Mouse (Mus musculus) layer of hippocampus, postnatal 25 days (tissue): Measurements from ENCODE around the gene Tcp11l2. TPM values are rescaled to one million over a fixed set of nuclear protein-coding genes. Genes with fewer than 3 reads are reported as not detected.

Experiments used
- DNase-seq, 2 experiments: peaks; one replicate each; pipeline ENCODE4 v3.0.0; 2022; ENCODE audit warnings: mixed read lengths in 2 of 2, low spot score in 1 of 2; ENCODE audit errors: extremely low spot score in 1 of 2
- total RNA-seq, 2 experiments: library from RNA; stranded (reverse); gene quantifications; 2 replicates each; pipeline ENCODE4 v1.2.3; 2021

Tcp11l2 gene
- total RNA-seq, 2 experiments from 2014 or later = 27.0 to 28.1 TPM

DNA sequence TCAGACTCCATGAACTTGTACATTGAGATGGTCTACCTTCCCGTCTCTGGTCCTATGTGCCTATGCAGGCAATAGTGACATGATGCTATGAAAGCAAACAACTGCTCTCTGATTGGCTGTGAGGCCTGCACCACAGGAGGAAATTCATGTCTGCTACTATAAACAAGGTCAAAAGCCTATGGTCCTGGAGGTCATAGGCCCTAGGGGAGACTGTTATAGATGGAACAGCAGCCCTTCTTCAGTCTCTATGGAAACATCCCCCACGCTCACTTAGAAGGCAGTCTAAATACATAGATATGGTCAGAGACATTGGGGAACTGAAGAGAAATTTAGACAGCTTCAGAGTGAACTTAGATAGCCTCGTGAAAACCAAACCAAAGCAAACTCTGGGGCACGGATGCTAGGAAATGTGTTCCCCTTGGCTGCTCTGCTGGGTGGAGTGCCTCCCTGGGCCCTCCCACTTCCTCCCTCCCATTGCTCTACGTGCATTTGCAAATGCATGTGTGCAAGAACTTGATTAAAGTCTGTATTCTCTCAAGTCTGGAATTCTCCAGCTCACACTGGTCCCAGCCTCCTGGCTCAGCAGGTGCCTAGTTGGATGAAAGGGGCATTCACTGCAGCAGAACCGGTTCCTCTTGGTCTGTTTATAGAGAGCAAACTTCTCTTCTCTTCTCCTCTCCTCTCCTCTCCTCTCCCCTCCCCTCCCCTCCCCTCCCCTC lies 22.0 kb upstream of the Tcp11l2 start:
- DNase-seq = no peak

DNA sequence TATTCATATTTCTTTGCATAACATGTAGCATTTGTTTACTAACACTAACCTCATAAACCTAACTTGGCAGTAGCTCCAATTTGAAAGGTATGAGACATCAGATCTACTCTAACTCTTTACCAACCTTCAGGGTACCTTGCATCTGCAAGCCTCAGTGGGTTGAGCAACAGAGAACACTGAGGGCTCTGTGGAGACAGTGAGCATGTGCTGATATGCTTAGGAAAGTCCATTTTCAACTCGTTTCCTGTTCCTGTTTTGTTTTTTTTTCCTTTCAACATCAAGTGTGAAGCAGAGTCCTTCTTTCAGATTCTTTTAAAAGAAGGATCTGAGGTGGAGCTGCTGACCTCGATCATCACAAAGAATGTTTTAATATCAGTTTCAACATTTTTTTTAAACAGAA lies 20.3 kb upstream of the Tcp11l2 start:
- no peak for DNase-seq

DNA sequence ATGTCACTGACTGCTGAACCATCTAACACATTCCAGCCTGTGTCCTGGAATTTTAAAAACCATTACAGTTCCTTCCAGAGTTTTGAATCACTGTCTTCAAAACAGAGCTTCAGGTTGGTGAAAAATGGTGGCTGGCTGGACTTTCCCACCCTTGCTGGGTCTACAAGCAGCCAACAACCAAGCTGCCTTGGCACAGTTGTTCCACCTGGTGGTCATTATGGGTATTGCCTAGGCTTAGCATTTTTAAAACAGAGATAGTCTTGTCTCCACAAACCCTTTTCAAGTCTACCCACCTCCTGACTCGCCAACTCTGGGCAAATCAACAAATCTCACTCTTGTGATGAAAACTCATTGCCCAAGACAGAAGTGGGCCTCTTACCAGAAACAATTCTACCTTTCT lies 17.9 kb upstream of the Tcp11l2 start:
- DNase-seq = no peak

DNA sequence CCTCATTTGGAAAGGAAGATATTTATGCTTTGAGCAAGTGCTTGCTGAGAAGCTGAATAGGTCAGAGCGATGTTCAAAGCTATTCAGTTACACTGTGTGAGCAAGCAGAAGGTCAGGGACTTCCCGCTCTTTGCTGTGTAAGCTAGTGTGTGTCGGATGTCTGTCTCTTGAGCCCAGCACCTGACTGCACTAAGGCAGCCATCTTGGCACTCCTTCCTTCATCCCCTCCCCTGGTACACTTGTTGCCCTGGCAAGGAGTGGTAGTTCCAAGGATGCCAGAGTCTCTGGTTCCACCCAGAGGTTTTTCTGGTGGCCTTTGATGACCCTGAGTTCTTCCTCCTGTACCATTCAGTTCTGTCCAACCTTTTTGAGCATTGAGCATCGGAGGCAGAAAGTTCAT lies 16.4 kb upstream of the Tcp11l2 start:
- DNase-seq = no peak

DNA sequence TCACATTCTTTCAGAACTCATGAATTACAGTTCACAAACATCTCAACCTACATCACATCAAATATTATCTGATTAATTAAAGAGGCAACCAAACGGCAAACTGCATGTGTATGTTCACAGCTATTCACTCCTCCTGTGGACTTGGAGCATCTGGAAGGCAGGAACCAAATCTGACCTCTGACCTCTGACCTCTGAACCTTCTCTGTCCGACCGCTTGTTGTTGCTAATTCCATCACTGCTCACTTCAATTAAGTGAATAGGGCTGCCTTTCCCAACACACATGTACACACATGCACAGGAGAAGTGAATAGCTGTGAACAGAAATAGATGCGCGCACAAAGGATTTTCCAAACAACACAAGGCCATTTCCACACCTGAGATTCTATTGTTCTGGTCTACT lies 14.3 kb upstream of the Tcp11l2 start:
- DNase-seq = no peak

DNA sequence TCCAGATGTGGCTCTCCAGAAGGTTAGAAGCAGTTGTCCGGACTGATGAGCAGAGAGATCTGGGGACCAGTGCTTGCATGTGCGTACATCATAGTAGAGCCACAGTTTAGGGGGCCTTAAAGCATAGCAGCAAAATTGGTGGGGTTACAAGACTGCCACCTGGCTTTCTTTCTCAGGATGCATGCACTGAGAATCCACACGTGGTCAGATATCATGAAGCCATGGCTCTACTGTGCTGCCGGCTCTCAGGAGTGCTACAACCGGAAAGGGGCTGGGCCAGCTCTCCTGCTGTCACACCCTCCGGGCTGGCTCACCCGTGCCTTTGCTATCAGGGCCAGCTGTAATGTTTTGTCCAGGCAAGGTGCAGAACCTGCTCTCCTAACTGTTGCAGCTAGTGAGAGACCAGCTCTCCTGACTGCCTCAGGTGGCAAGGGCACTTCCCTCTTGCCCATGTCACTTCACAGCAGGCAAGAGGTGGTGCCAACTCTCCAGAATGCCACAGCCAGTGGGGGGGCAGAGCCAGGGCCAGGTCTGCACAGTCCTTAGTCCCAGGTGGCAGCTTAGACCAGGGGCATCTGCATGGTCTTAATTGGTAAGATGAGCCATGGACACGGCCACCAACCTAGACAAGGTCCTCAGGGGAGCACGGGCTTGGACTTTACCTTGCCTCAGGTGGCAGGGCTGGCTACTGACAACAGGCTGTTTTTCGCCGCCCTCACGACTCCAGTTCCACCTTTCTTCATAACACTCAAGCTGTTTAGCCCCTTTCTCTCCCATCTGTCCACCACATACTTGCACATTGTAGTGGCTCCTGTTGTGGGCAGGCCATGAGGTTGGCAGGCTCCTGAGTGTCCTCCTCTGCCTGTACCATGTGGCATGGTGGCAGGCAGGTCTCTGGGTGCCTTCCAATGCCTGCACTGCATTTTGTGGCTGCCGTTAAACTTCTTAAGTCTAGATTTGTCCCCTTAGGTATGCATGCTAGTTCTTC lies 13.6 kb upstream of the Tcp11l2 start:
- no peak for DNase-seq

DNA sequence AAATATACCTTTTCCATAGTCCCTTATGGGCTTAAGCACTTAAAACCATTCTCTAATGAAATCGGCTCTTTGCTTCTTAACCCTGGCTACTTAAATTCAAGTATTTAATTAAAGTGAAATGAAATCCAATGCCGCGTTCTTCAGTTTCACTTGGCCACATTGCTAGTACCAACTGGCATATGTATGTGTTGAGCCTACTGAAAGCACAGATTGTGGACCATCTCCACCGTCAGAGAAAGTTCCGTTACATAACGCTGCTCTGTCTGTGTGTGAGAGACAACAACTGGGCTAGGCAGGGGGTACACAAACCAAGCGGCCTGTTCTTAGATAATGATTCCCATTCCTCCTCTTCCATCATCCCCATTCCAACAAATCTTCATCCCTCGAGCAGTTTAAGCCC lies 12.0 kb upstream of the Tcp11l2 start:
- no peak for DNase-seq

DNA sequence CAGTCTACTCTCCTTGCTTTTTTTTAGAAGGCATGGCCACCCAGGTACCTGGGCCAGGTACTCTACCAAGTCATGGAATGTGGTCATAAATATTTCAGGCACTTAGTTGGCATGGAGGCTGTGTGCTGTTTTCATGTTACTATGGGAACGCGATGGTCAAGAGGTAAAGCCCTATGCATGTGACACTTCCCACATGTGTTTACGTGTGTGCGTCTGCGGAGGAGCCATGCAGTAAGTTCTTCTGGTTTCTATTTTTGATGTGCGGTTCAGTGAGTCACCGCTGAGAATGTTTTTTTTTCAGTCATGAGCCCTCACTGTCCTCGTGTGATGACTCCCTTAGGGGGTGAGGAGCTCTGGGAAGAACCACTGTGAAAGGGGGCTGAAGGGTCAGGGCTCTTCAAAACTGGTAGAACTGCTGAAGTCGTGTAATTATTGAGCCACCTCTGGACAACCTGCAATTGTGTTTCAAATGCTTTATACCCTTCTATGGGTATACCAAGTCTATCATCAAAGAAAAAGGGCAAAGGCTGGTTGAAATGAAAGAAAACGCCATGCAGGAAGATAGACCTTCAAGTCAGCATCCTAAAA lies 5.3 kb upstream of the Tcp11l2 start:
- DNase-seq = no peak

DNA sequence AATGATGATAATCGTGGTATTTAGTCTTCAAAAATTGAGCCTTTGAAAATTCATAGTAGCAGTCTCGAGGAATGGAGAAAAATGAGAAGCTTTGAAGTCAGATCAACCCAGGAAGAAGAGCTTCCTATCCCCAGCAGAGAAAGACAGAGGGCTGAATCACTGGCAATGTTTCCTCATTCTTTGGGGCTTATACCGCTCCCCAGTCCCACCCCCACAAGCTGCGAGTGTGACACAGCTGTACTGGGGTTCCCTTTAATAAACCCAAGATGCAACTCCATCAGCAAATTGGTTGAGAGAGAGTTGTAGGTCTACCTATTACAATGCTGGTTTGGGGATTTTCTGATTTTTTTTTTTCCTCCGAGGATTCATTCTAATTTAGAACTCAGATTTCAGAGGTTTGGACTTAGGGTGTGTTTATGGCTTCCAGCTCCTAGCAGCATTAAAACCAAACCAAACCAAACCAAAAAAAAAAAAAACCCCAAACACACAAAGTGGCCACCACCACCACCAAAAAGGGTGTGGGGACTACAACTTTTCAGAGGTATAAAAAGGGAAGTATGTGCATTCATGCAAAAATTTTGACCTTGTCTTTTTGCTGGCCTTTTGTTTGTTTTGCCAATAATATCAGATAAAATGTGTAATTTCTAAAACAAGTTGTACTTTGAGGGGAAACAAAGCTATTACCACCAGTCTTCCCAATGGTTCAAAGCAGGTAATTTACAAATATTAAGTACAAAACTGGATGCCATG lies 2.6 kb upstream of the Tcp11l2 start:
- no peak for DNase-seq

DNA sequence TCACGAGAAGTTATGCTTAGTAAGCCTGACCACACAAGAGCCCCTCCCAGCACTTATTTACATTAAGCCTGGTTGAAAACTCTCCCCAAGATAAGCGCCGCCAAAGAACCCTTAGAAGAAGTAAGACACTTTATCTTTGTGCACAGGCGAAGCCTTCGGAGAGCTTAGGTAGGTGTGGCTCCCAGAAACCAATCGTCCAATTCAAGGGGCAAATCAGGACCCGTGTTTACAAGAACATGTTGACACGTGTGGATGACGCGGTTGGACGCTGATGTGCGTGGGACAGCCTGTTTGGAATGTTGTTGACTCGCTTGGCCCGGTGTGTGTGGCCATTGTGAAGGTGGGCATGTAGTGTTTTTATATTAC lies 414 bp upstream of the Tcp11l2 start:
- DNase-seq = no peak

DNA sequence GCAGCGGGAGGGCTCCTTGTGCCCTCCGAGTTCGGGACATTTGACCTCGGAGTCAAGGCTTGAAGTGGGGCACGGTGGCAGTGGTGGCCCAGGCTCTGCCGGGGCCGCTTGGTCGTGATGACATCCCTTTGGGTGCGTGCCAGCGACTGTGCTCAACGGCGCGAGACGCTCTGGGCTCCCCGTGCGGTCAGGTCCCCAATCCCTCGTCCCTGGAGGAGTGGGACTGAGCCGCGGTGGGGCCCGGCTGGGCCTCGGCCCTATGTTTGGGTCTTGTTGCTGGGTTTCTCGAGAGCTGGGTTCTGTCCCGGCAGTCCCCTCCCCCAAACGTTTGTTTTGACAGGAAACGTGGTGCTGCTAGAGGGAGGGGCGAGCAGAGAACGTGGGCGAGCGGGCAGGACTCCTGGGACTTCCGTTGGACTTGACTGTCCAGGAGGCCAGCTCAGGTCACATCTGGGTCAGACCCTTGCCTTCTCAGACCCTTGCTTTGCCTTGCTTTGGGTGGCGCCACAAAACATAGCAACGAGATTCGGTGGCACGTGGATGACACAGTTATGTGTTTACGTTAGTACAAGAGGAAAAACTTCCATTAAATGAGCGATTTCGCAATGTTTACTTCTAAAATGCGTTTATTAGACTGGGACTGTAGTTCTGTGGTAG lies 773 bp downstream of the Tcp11l2 start:
- DNase-seq = peak; percentile 64 to 66

DNA sequence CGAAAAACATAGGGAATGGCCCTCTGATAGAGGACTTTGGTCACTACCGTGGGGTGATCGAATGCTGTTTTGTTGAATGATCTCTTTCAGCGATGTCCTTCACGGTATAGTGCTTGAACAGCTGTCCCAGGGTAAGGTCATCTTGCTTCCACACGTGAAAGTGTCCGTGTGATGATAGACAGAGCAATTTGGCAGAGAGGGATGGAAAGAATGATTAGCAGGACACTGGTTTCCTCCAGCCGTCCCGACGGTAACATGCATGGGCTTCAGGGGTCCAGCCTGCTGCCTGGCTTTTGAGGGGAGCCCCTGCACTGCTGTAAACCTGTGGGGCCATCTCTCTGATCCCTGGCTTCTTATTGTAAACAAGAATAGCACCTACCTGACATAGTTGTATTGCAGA lies 2.3 kb downstream of the Tcp11l2 start:
- DNase-seq = no peak

DNA sequence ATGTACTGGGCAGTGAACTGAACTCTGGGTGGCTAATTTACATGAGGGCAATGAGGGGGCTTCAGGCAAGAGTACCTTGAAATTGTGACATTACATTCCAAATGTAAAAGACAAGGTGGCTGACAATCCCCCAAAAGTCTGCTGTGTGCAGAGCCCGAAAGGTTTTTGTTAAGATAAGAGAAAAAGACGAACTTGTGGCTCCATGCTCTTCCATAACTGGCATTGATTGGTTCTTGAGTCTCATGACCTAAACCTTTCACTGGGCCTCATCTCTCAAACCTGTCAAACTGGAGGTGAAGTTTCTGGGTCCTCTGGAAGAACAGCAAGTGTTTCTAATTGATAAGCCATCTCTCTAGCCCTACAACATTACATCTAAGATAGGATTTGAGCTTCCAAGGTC lies 3.1 kb downstream of the Tcp11l2 start:
- no peak for DNase-seq

DNA sequence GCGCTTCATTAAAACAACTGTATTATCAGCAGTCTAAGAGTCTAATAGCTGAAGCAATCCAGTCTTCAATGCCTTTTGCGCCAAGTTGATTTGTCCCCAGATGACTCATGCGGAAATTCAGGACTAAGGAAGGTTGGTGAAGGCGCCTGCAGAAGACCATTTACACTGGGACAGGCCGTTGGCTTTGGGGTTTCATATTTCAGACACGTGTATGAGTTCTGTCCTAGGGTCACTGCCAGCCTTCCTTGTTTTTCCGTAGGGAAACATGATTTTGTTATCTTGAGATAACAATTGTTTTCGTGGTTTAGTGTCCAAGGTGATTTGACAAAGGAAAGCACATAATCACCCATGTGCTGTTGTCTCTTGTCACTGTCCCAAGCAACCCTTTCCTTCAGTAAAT lies 4.8 kb downstream of the Tcp11l2 start:
- DNase-seq = no peak

DNA sequence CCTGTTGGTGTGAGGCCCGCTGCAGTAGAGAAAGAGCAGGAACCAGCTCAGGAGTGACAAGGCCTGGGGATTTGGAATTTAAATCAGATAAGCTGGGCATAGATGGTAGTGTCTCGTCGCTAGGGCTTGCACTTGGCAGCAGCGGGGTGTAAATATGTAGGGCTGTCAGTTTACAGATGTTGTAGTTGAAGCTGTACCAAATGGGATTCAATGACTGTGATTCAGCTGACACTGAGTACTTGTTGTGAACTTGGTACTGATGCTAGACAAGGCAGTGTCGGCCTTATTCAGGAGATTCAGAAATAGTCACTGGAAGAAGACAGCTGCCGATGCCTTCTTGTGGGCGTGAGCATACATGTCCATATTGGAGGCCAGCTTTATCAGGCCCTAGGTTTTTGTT lies 5.8 kb downstream of the Tcp11l2 start:
- no peak for DNase-seq

DNA sequence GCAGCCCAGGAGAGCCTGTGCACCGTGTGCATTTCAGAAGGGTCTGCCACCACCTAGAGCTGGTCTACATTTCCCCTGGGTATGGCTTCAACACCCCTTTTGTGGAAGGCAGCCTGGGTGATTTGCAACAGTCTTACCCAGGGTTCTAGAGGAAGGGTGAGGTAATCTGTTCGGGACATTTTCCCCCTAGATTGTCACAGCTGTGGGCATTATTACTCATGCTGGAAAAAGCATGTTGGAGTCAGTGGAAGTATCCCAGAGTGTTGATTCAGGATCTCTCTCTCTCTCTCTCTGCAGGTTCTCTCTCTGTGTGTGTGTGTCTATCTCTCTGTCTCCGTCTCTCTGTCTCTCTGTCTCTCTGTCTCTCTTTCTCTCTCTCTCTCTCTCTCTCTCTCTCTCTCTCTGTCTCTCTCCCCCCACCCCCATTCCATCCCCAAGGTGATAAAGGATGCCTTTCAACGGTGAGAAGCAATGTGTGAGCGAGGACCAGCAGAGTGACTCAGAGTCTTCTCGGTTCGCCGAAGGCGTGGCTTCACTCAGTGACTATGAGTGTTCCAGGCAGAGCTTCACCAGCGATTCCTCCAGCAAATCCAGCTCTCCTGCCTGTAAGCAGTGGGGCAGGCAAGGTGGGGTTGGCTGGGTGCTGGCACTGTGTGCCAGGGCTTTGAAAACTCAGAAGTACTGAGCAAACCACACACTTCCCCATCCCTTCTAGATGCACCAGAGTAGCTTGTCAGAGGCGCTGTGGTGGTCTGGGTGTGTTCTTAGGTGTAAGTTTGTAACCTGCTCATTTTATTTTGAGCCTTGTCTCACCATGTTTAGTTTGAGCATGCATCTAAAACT lies 8.2 kb downstream of the Tcp11l2 start:
- no peak for DNase-seq

DNA sequence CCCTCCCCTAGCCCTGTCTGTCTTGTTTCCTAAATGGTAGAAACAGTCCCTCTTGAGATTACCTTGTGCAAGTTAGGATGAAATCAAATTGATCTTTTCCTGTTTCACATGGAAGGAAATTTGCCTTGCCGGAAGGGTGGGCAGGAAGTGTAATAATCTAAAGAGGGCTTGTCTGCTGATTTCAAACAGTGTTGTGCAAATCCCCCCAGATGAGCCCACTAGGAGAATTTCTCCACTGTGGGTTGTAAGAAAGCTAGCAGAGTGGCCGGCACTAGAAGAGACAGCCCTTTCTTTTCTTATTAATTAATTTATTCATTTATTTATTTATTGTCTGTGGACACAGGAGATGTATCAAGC lies 8.8 kb downstream of the Tcp11l2 start:
- DNase-seq = no peak

DNA sequence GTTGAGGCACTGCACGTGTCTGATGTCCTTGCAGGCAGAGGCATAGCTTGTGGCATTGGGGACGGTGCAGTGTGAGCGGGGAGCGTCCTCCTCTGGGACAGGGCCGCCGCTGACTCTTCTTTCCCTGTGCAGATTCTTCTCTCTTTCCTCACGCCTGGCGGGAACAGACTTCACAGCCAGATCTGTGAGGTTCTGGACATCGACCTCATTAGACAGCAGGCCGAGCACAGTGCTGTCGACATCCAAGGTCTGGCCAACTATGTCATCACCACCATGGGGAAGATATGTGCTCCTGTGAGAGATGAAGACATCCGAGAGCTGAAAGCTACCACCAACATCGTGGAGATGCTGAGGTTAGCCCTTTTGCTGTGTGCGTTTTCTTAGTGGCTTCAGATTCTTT lies 14.5 kb downstream of the Tcp11l2 start:
- DNase-seq = no peak

DNA sequence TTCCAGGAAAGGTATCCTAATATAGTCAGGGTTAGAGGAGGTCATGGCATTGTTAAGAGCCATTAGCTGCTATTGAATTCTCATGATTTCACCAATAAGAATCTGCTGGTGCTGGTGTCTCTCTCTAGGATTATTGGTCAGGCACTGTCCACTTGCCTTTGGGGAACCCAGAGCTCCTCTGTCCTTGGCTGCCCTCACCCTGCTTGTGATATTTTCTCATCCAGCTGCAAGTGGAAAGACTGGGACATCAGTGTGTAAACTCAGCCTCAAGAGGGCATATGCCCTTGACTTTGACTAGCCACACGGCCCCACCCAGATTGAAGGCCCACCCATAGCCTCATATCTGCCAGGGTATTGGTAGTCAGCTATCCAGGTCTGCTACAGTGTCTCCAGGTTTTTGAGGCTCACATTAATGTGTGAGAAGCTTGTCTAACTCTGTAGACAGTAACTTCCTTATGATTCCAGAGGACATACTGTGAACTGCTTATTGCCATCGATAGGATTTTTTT lies 15.3 kb downstream of the Tcp11l2 start:
- no peak for DNase-seq
